Mouse (Mus musculus): ENCODE results near the gene Ikbkg.
"Not testable (repeated sequence)": the region's sequence is repeated elsewhere in the genome, so short reads cannot be mapped to it uniquely, and the experiment has no call there.

Ikbkg gene

DNA sequence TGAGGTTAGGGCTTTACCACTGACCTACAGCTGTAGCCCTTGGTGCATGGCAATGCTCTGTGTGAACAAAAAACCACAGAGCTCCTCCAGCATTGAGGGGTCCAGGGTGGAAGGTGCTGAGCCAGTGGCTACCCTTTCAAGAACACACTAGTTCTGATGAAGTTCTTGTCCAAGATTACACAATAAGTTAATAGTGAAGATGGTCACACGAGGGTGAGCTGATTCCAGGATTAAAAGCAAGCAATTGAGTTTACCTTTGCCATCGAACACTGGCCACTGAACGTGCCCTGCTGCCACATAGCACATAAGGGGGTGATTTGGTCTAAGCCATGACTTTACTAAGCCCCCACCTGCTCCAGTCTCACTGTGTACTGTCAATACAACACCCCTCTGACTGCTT, 34.0 kb downstream of the Ikbkg start:
- Histone ChIP-seq H3K9me3 (ENCODE audit: low read length) (no peaks in the 10 kb centered on the region), H3K4me1 (replicated peaks; ENCODE audit: low read depth, low read length) (peaks cover 24% of the 10 kb centered on the region), H3K4me3 (replicated peaks; ENCODE audit: low read length) (no peak overlapping the region), H3K36me3 (ENCODE audit: insufficient read depth, low read length) (peaks cover 36% of the 10 kb centered on the region), H3K27me3 (ENCODE audit: insufficient read depth, low read length) (no peaks in the 10 kb centered on the region)
- no peak for TF ChIP-seq CTCF (conservative IDR thresholded peaks at IDR 0.05; ENCODE audit: low read length)
- TF ChIP-seq POU5F1 (IDR thresholded peaks at IDR 0.05; ENCODE audit: borderline replicate concordance, low read length) = no peak
- no peak for TF ChIP-seq NANOG (IDR thresholded peaks at IDR 0.05; ENCODE audit: borderline replicate concordance, low read length)

GRCm38 (mm10) chrX:74428146-74428825, 35.2 kb downstream of the Ikbkg start:
- Histone ChIP-seq H3K36me3 (ENCODE audit: insufficient read depth, low read length) (peaks cover 45% of the 10 kb centered on the region), H3K4me3 (replicated peaks; ENCODE audit: low read length) (peak overlapping the region; percentile 85), H3K9me3 (ENCODE audit: low read length) (no peaks in the 10 kb centered on the region), H3K27me3 (ENCODE audit: insufficient read depth, low read length) (no peaks in the 10 kb centered on the region), H3K4me1 (replicated peaks; ENCODE audit: low read depth, low read length) (peaks cover 24% of the 10 kb centered on the region)
- TF ChIP-seq POU5F1 (IDR thresholded peaks at IDR 0.05; ENCODE audit: borderline replicate concordance, low read length) (no peak), CTCF (conservative IDR thresholded peaks at IDR 0.05; ENCODE audit: low read length) (no peak), NANOG (IDR thresholded peaks at IDR 0.05; ENCODE audit: borderline replicate concordance, low read length) (no peak)

- H3K4me1 ChIP-seq (replicated peaks; ENCODE audit: low read depth, low read length) = peaks cover 24% of the 10 kb centered on the region
- H3K9me3 ChIP-seq (ENCODE audit: low read length) = no peaks in the 10 kb centered on the region
- no peak for TF ChIP-seq POU5F1 (IDR thresholded peaks at IDR 0.05; ENCODE audit: borderline replicate concordance, low read length)
- no peak for TF ChIP-seq CTCF (conservative IDR thresholded peaks at IDR 0.05; ENCODE audit: low read length)
- no peak for TF ChIP-seq NANOG (IDR thresholded peaks at IDR 0.05; ENCODE audit: borderline replicate concordance, low read length)
- H3K27me3 ChIP-seq (ENCODE audit: insufficient read depth, low read length) = no peaks in the 10 kb centered on the region
- H3K36me3 ChIP-seq (ENCODE audit: insufficient read depth, low read length) = peaks cover 48% of the 10 kb centered on the region
- H3K4me3 ChIP-seq (replicated peaks; ENCODE audit: low read length) = peak within 1 kb of the TSS; percentile 85
Observed at GRCm38 (mm10) chrX:74428826-74429276, 35.8 kb downstream of the Ikbkg start, which contains the start of gene G6pdx. G6pdx (minus strand) TSS chrX:74429194.

- TF ChIP-seq CTCF (conservative IDR thresholded peaks at IDR 0.05; ENCODE audit: low read length) (no peak), POU5F1 (IDR thresholded peaks at IDR 0.05; ENCODE audit: borderline replicate concordance, low read length) (no peak), NANOG (IDR thresholded peaks at IDR 0.05; ENCODE audit: borderline replicate concordance, low read length) (no peak)
- H3K4me3 ChIP-seq (replicated peaks; ENCODE audit: low read length) = peak overlapping the region; percentile 85
- H3K36me3 ChIP-seq (ENCODE audit: insufficient read depth, low read length) = peaks cover 50% of the 10 kb centered on the region
- peaks cover 24% of the 10 kb centered on the region for H3K4me1 ChIP-seq (replicated peaks; ENCODE audit: low read depth, low read length)
- H3K27me3 ChIP-seq (ENCODE audit: insufficient read depth, low read length) = no peaks in the 10 kb centered on the region
- H3K9me3 ChIP-seq (ENCODE audit: low read length) = no peaks in the 10 kb centered on the region
Observed at GRCm38 (mm10) chrX:74429290-74429821, 36.3 kb downstream of the Ikbkg start.

DNA sequence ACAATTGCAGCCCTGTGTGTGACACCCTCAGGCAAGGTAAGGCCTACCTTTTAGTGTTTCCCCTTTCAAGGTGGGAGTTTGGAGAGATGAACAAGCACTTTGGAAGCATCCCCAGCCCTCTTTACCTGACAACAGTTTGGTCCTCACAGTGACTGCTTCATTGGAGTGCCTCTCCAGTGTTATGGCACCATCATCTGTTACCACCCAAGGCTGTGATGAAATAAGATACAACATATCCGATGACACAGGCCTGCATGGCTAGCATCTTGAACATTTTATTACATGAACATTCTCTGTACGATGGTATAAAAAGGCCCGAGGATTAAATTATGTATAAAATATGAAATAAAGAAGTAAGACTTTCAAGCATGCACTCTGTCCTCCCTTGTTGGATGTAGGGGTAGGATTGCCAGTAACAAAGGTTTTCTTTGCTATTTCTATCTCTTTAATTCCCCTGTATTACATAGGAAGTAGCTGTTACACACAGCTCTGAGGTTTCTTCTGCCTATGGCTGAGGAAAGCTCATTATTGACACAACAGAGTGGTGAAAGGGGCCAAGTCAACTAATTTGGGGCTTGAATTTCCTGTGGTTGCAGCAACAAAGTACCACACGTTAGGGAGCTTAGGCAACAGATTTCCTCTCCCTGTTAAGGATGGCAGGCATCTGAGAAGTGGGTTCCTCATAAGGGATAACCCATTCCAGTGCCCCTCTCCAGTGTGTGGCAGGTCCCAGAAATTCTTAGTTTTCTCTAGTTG, 58.2 kb downstream of the Ikbkg start:
- H3K9me3 ChIP-seq (ENCODE audit: low read length) = no peaks in the 10 kb centered on the region
- TF ChIP-seq CTCF (conservative IDR thresholded peaks at IDR 0.05; ENCODE audit: low read length) (no peak), POU5F1 (IDR thresholded peaks at IDR 0.05; ENCODE audit: borderline replicate concordance, low read length) (no peak), NANOG (IDR thresholded peaks at IDR 0.05; ENCODE audit: borderline replicate concordance, low read length) (no peak)
- no peaks in the 10 kb centered on the region for H3K27me3 ChIP-seq (ENCODE audit: insufficient read depth, low read length)
- H3K4me1 ChIP-seq (replicated peaks; ENCODE audit: low read depth, low read length) = no peaks in the 10 kb centered on the region
- no peak overlapping the region for H3K4me3 ChIP-seq (replicated peaks; ENCODE audit: low read length)
- H3K36me3 ChIP-seq (ENCODE audit: insufficient read depth, low read length) = peaks cover 41% of the 10 kb centered on the region

DNA sequence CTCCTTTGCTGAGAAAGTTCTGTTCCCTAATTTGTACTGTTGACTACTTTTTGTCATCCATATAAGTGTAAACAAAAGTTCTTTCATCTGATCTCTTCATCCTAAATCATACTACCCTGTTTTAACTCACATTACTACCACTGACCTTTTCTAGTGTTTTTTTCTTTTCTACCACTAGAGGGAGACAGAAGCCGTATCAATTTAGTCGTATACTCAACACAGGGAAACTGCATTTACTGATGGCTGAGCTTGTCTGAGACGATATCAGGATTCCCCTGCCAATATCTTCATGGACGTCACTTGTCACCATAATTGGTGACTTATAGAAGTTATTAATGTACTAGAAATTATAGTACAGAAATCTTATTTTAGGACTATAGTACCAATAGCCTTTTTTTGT, 59.7 kb downstream of the Ikbkg start:
- H3K36me3 ChIP-seq (ENCODE audit: insufficient read depth, low read length) = peaks cover 30% of the 10 kb centered on the region
- no peaks in the 10 kb centered on the region for H3K9me3 ChIP-seq (ENCODE audit: low read length)
- no peaks in the 10 kb centered on the region for H3K4me1 ChIP-seq (replicated peaks; ENCODE audit: low read depth, low read length)
- H3K4me3 ChIP-seq (replicated peaks; ENCODE audit: low read length) = no peak overlapping the region
- no peaks in the 10 kb centered on the region for H3K27me3 ChIP-seq (ENCODE audit: insufficient read depth, low read length)
- TF ChIP-seq POU5F1 (IDR thresholded peaks at IDR 0.05; ENCODE audit: borderline replicate concordance, low read length) (no peak), CTCF (conservative IDR thresholded peaks at IDR 0.05; ENCODE audit: low read length) (peak; percentile 43)

DNA sequence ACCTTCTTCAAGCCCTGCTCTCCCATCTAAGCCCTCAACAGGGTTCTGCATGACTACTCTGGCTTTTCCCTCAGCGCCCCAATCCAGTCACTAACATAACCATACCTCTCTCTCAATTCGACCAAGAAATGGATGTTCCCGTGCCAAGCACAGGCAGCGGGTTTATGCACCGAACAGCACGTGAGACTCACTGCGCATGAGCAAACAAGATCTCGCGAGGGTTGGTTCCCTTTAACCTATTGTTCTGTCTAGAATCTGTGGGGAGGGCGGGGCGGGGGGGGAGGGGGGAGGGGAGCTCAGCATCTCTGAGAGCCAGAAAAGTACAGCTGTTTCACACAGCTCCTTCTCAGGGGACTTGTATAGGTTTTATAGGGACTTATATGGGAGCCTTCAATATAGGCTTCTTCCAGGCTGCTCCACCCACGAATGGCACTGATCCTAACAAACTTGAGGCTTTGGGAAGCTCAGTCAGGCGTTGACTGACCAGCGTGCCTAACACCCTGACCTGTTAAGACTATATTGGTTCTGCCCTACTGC, 88.3 kb downstream of the Ikbkg start, which contains the start of gene Gm6880:
TSS of gene Gm6880 (minus strand) at position 51 of the 537 bp plus-strand sequence.
- H3K4me1 ChIP-seq (replicated peaks; ENCODE audit: low read depth, low read length); H3K36me3 ChIP-seq (ENCODE audit: insufficient read depth, low read length): not testable (repeated sequence)

DNA sequence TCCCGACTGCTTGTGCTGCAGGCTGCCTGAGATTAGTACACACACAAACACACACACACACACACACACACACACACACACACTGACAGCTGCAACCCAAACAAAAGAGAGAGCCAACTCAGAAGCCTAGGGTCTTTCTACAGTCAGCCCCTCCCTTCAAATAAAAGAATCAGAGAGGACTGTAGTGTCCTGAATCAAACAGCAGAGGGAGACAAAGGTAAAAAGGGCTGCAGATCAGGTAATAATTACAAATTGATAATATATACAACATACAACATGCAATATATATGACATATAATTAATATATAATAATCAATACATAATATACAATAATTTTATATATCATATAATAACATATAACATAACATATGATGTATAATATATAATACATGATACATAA, 104.0 kb downstream of the Ikbkg start:
- no peak overlapping the region for H3K4me3 ChIP-seq (replicated peaks; ENCODE audit: low read length)
- no peaks in the 10 kb centered on the region for H3K4me1 ChIP-seq (replicated peaks; ENCODE audit: low read depth, low read length)
- no peaks in the 10 kb centered on the region for H3K27me3 ChIP-seq (ENCODE audit: insufficient read depth, low read length)
- H3K36me3 ChIP-seq (ENCODE audit: insufficient read depth, low read length) = no peaks in the 10 kb centered on the region
- no peak for TF ChIP-seq NANOG (IDR thresholded peaks at IDR 0.05; ENCODE audit: borderline replicate concordance, low read length)
- no peak for TF ChIP-seq POU5F1 (IDR thresholded peaks at IDR 0.05; ENCODE audit: borderline replicate concordance, low read length)
- peak; percentile 47 for TF ChIP-seq CTCF (conservative IDR thresholded peaks at IDR 0.05; ENCODE audit: low read length)
- H3K9me3 ChIP-seq (ENCODE audit: low read length) = no peaks in the 10 kb centered on the region

More for the DNA sequence above, 88.3 kb downstream of the Ikbkg start, which contains the start of gene Gm6880:
- not testable (repeated sequence) for H3K27me3 ChIP-seq (ENCODE audit: insufficient read depth, low read length); H3K9me3 ChIP-seq (ENCODE audit: low read length); H3K4me3 ChIP-seq (replicated peaks; ENCODE audit: low read length)

All from E14TG2a.4 (cell line).